10 mouse cellular contexts compared by ENCODE assay signal in genomic region chr5:111582004-111582403, GRCm38 (mm10).
DNase-seq lines count a peak whose midpoint lies in the region; ATAC-seq lines count a peak whose summit lies in the region.
"Had no signal": no experiment of that assay in that cellular context is flagged by ENCODE, and none has a peak within 500 bp of the region (broad histone marks: within the 10 kb centered on the region; RNA-seq: fewer than 3 reads in every experiment).

No protein-coding gene starts in this region.

- no peak overlapping the region for H3K27ac ChIP-seq in kidney, embryonic 14.5 days (ENCODE audit: low read depth, low read length)
- H3K27ac ChIP-seq in embryonic facial prominence, embryonic 11.5 days (replicated peaks; ENCODE audit: low read depth, low read length): peak overlapping the region; percentile 63
- H3K27ac ChIP-seq in hindbrain, embryonic 15.5 days (replicated peaks): peak overlapping the region; percentile 84
- peak overlapping the region; percentile 91 for H3K27ac ChIP-seq in midbrain, embryonic 14.5 days (replicated peaks; ENCODE audit: low read depth, low read length)
- H3K27ac ChIP-seq: liver, embryonic 14.5 days had no signal

- no peaks in the 10 kb centered on the region for H3K9me3 ChIP-seq in kidney, embryonic 14.5 days (ENCODE audit: control insufficient read depth, low read length)
- no peaks in the 10 kb centered on the region for H3K9me3 ChIP-seq in embryonic facial prominence, embryonic 11.5 days (replicated peaks; ENCODE audit: control insufficient read depth, low read length)
- no peaks in the 10 kb centered on the region for H3K9me3 ChIP-seq in hindbrain, embryonic 15.5 days
- H3K9me3 ChIP-seq in midbrain, embryonic 14.5 days (ENCODE audit: control insufficient read depth, low read length): no peaks in the 10 kb centered on the region

- ATAC-seq in kidney, embryonic 14.5 days (ENCODE audit: low FRiP score, low TSS enrichment): no peak
- ATAC-seq in embryonic facial prominence, embryonic 11.5 days (replicated peaks; ENCODE audit: insufficient number of reproducible peaks, low FRiP score, low TSS enrichment, low read depth): no peak
- ATAC-seq in hindbrain, embryonic 15.5 days (ENCODE audit: low FRiP score, low read depth): no peak
- ATAC-seq in midbrain, embryonic 14.5 days (ENCODE audit: low FRiP score, low TSS enrichment): no peak

- H3K4me2 ChIP-seq in kidney, embryonic 14.5 days (replicated peaks; ENCODE audit: low read depth, low read length): peak overlapping the region; percentile 49
- peak overlapping the region; percentile 53 for H3K4me2 ChIP-seq in embryonic facial prominence, embryonic 11.5 days (ENCODE audit: low read depth, low read length)
- H3K4me2 ChIP-seq in hindbrain, embryonic 15.5 days: peak overlapping the region; percentile 55
- peak overlapping the region; percentile 59 for H3K4me2 ChIP-seq in midbrain, embryonic 14.5 days (ENCODE audit: low read length)

- H3K4me3 ChIP-seq in kidney, embryonic 14.5 days (ENCODE audit: low read length): no peak overlapping the region
- H3K4me3 ChIP-seq in embryonic facial prominence, embryonic 11.5 days (ENCODE audit: low read depth, low read length): no peak overlapping the region
- peak overlapping the region; percentile 29 for H3K4me3 ChIP-seq in hindbrain, embryonic 15.5 days
- peak overlapping the region; percentile 31 for H3K4me3 ChIP-seq in midbrain, embryonic 14.5 days (replicated peaks; ENCODE audit: low read depth, low read length)

- H3K36me3 ChIP-seq in kidney, embryonic 14.5 days (ENCODE audit: control insufficient read depth, insufficient read depth, low read length): no peaks in the 10 kb centered on the region
- H3K36me3 ChIP-seq in embryonic facial prominence, embryonic 11.5 days (replicated peaks; ENCODE audit: control insufficient read depth, insufficient read depth, low read depth, low read length): no peaks in the 10 kb centered on the region
- no peaks in the 10 kb centered on the region for H3K36me3 ChIP-seq in hindbrain, embryonic 15.5 days
- no peaks in the 10 kb centered on the region for H3K36me3 ChIP-seq in midbrain, embryonic 14.5 days (ENCODE audit: control insufficient read depth, insufficient read depth, low read length)

- H3K4me1 ChIP-seq in kidney, embryonic 14.5 days (ENCODE audit: control insufficient read depth, insufficient read depth, low read length): peaks cover 31% of the 10 kb centered on the region
- peaks cover 19% of the 10 kb centered on the region for H3K4me1 ChIP-seq in embryonic facial prominence, embryonic 11.5 days (ENCODE audit: control insufficient read depth, insufficient read depth, low read length)
- H3K4me1 ChIP-seq in hindbrain, embryonic 15.5 days (replicated peaks): peaks cover 70% of the 10 kb centered on the region
- H3K4me1 ChIP-seq in midbrain, embryonic 14.5 days (ENCODE audit: control insufficient read depth, insufficient read depth, low read length): peaks cover 69% of the 10 kb centered on the region

- H3K9ac ChIP-seq in kidney, embryonic 14.5 days (ENCODE audit: low read depth, low read length): no peak overlapping the region
- peak overlapping the region; percentile 45; the same call in 1 of the 2 replicates for H3K9ac ChIP-seq in embryonic facial prominence, embryonic 11.5 days (replicated peaks; ENCODE audit: low read length)
- H3K9ac ChIP-seq in hindbrain, embryonic 15.5 days: 0 out of 2 replicates have a peak overlapping the region, but pooled peaks have one; percentile 10
- peak overlapping the region; percentile 41 for H3K9ac ChIP-seq in midbrain, embryonic 14.5 days (replicated peaks; ENCODE audit: low read length)
- H3K9ac ChIP-seq: liver, embryonic 14.5 days had no signal

- 51% methylated on average over 9 of the region's 9 CpGs for WGBS in kidney, embryonic 14.5 days
- 39% methylated on average over 9 of the region's 9 CpGs for WGBS in embryonic facial prominence, embryonic 11.5 days
- WGBS in hindbrain, embryonic 15.5 days: 14% methylated on average over 9 of the region's 9 CpGs
- WGBS in midbrain, embryonic 14.5 days: 9% methylated on average over 9 of the region's 9 CpGs

- no peak for DNase-seq in kidney, adult 11 months
- DNase-seq in embryonic facial prominence, embryonic 11.5 days (ENCODE audit: low spot score): no peak
- no peak for DNase-seq in midbrain, embryonic 14.5 days
- no peak for DNase-seq in yolk sac, embryonic 10.5 days (ENCODE audit: low spot score)
- DNase-seq in liver: no peak
- DNase-seq in urinary bladder, adult 2 months (ENCODE audit: low spot score): no peak

- peaks cover 28% of the 10 kb centered on the region; the same call in 1 of the 2 replicates for H3K27me3 ChIP-seq in kidney, embryonic 14.5 days (ENCODE audit: control insufficient read depth, insufficient read depth, low read length)
- no peaks in the 10 kb centered on the region for H3K27me3 ChIP-seq in embryonic facial prominence, embryonic 11.5 days (ENCODE audit: control insufficient read depth, insufficient read depth, low read length)
- H3K27me3 ChIP-seq in hindbrain, embryonic 15.5 days: no peaks in the 10 kb centered on the region
- H3K27me3 ChIP-seq in midbrain, embryonic 14.5 days (ENCODE audit: control insufficient read depth, insufficient read depth, low read length): no peaks in the 10 kb centered on the region
- H3K27me3 ChIP-seq: CH12.LX had no signal

Comparison
In these comparisons a context has a peak if more than half of its experiments do, and no peak if none do; other contexts are left out.
1. H3K4me3 ChIP-seq: peak in hindbrain, embryonic 15.5 days (single experiment) and midbrain, embryonic 14.5 days (single experiment); none in kidney, embryonic 14.5 days (single experiment) and embryonic facial prominence, embryonic 11.5 days (single experiment).
2. Peak in every context shown above with its lines, with median percentiles within 50 percentile points of each other: H3K4me2 ChIP-seq.